Mouse (Mus musculus): ENCODE results near the gene Ptprd. TPM values are rescaled to one million over a fixed set of nuclear protein-coding genes. Genes with fewer than 3 reads are reported as not detected.

The Ptprd gene
- total RNA-seq, 1 experiment, result 1.3 TPM

- no peak overlapping the region for H3K4me3 ChIP-seq (ENCODE audit: insufficient read depth in 1 of 2, low read depth in 1 of 2, low read length in 2 of 2, poor library complexity in 1 of 2, severe bottlenecking in 1 of 2)
- H3K4me1 ChIP-seq (ENCODE audit: control insufficient read depth in 2 of 2, insufficient read depth in 2 of 2, low read length in 2 of 2, poor library complexity in 1 of 2), result no peaks in the 10 kb centered on the region
- no peak overlapping the region for H3K27ac ChIP-seq (ENCODE audit: insufficient read depth, low read depth, low read length, poor library complexity, severe bottlenecking)
- H3K9ac ChIP-seq (ENCODE audit: insufficient read depth, low read depth, low read length, poor library complexity, severe bottlenecking), result no peak overlapping the region
- no peak for DNase-seq (ENCODE audit: low read depth, low spot score)
- TF ChIP-seq MAFK (IDR thresholded peaks at IDR 0.05; ENCODE audit: insufficient read depth, low read depth, low read length), result no peak
- no peak for TF ChIP-seq ZNF384 (IDR thresholded peaks at IDR 0.05; ENCODE audit: low read depth, low read length)
- TF ChIP-seq HCFC1 (IDR thresholded peaks at IDR 0.05; ENCODE audit: borderline replicate concordance, insufficient read depth, low read length), result no peak
- TF ChIP-seq ZC3H11A (IDR thresholded peaks at IDR 0.05; ENCODE audit: borderline replicate concordance, low read depth, low read length), result no peak
- no peak for TF ChIP-seq CHD2 (IDR thresholded peaks at IDR 0.05; ENCODE audit: low read depth, low read length)
- H3K36me3 ChIP-seq (ENCODE audit: control insufficient read depth, insufficient read depth, low read length, poor library complexity, severe bottlenecking), result no peaks in the 10 kb centered on the region
- in situ Hi-C loops (cut with MboI; ENCODE audit: low sequenced_read_pairs in 2 of 2, unreplicated experiment in 2 of 2), result no loop called here
- no peaks in the 10 kb centered on the region for H3K9me3 ChIP-seq (ENCODE audit: control insufficient read depth, insufficient read depth, low read depth, low read length)
Measured at GRCm38 (mm10) chr4:77168866-77169265, 1042.9 kb downstream of the Ptprd start.

GRCm38 (mm10) chr4:77157601-77158000, 1054.2 kb downstream of the Ptprd start:
- H3K9me3 ChIP-seq (ENCODE audit: control insufficient read depth, insufficient read depth, low read depth, low read length), result no peaks in the 10 kb centered on the region
- in situ Hi-C loops (cut with MboI; ENCODE audit: low sequenced_read_pairs in 2 of 2, unreplicated experiment in 2 of 2), result no loop called here
- DNase-seq (ENCODE audit: low read depth, low spot score), result no peak
- H3K36me3 ChIP-seq (ENCODE audit: control insufficient read depth, insufficient read depth, low read length, poor library complexity, severe bottlenecking), result no peaks in the 10 kb centered on the region
- no peak overlapping the region for H3K4me3 ChIP-seq (ENCODE audit: insufficient read depth in 1 of 2, low read depth in 1 of 2, low read length in 2 of 2, poor library complexity in 1 of 2, severe bottlenecking in 1 of 2)
- TF ChIP-seq ZC3H11A (IDR thresholded peaks at IDR 0.05; ENCODE audit: borderline replicate concordance, low read depth, low read length) (no peak), HCFC1 (IDR thresholded peaks at IDR 0.05; ENCODE audit: borderline replicate concordance, insufficient read depth, low read length) (no peak), CHD2 (IDR thresholded peaks at IDR 0.05; ENCODE audit: low read depth, low read length) (no peak), MAFK (IDR thresholded peaks at IDR 0.05; ENCODE audit: insufficient read depth, low read depth, low read length) (no peak), ZNF384 (IDR thresholded peaks at IDR 0.05; ENCODE audit: low read depth, low read length) (no peak)
- no peak overlapping the region for H3K27ac ChIP-seq (ENCODE audit: insufficient read depth, low read depth, low read length, poor library complexity, severe bottlenecking)
- H3K9ac ChIP-seq (ENCODE audit: insufficient read depth, low read depth, low read length, poor library complexity, severe bottlenecking), result no peak overlapping the region
- no peaks in the 10 kb centered on the region for H3K4me1 ChIP-seq (ENCODE audit: control insufficient read depth in 2 of 2, insufficient read depth in 2 of 2, low read length in 2 of 2, poor library complexity in 1 of 2)

- no peak overlapping the region for H3K9ac ChIP-seq (ENCODE audit: insufficient read depth, low read depth, low read length, poor library complexity, severe bottlenecking)
- no peak for DNase-seq (ENCODE audit: low read depth, low spot score)
- no peaks in the 10 kb centered on the region for H3K4me1 ChIP-seq (ENCODE audit: control insufficient read depth in 2 of 2, insufficient read depth in 2 of 2, low read length in 2 of 2, poor library complexity in 1 of 2)
- in situ Hi-C loops (cut with MboI; ENCODE audit: low sequenced_read_pairs in 2 of 2, unreplicated experiment in 2 of 2), result no loop called here
- H3K9me3 ChIP-seq (ENCODE audit: control insufficient read depth, insufficient read depth, low read depth, low read length), result no peaks in the 10 kb centered on the region
- no peaks in the 10 kb centered on the region for H3K36me3 ChIP-seq (ENCODE audit: control insufficient read depth, insufficient read depth, low read length, poor library complexity, severe bottlenecking)
- H3K4me3 ChIP-seq (ENCODE audit: insufficient read depth in 1 of 2, low read depth in 1 of 2, low read length in 2 of 2, poor library complexity in 1 of 2, severe bottlenecking in 1 of 2), result no peak overlapping the region
- TF ChIP-seq CHD2 (IDR thresholded peaks at IDR 0.05; ENCODE audit: low read depth, low read length), result no peak
- no peak for TF ChIP-seq ZNF384 (IDR thresholded peaks at IDR 0.05; ENCODE audit: low read depth, low read length)
- no peak for TF ChIP-seq ZC3H11A (IDR thresholded peaks at IDR 0.05; ENCODE audit: borderline replicate concordance, low read depth, low read length)
- no peak for TF ChIP-seq HCFC1 (IDR thresholded peaks at IDR 0.05; ENCODE audit: borderline replicate concordance, insufficient read depth, low read length)
- TF ChIP-seq MAFK (IDR thresholded peaks at IDR 0.05; ENCODE audit: insufficient read depth, low read depth, low read length), result no peak
- H3K27ac ChIP-seq (ENCODE audit: insufficient read depth, low read depth, low read length, poor library complexity, severe bottlenecking), result no peak overlapping the region
Measured at GRCm38 (mm10) chr4:77155561-77155960, 1056.2 kb downstream of the Ptprd start.

- Histone ChIP-seq H3K36me3 (ENCODE audit: control insufficient read depth, insufficient read depth, low read length, poor library complexity, severe bottlenecking) (no peaks in the 10 kb centered on the region), H3K27ac (ENCODE audit: insufficient read depth, low read depth, low read length, poor library complexity, severe bottlenecking) (no peak overlapping the region), H3K4me3 (ENCODE audit: insufficient read depth in 1 of 2, low read depth in 1 of 2, low read length in 2 of 2, poor library complexity in 1 of 2, severe bottlenecking in 1 of 2) (no peak overlapping the region), H3K9me3 (ENCODE audit: control insufficient read depth, insufficient read depth, low read depth, low read length) (no peaks in the 10 kb centered on the region), H3K4me1 (ENCODE audit: control insufficient read depth in 2 of 2, insufficient read depth in 2 of 2, low read length in 2 of 2, poor library complexity in 1 of 2) (no peaks in the 10 kb centered on the region), H3K9ac (ENCODE audit: insufficient read depth, low read depth, low read length, poor library complexity, severe bottlenecking) (no peak overlapping the region)
- TF ChIP-seq CHD2 (IDR thresholded peaks at IDR 0.05; ENCODE audit: low read depth, low read length) (no peak), HCFC1 (IDR thresholded peaks at IDR 0.05; ENCODE audit: borderline replicate concordance, insufficient read depth, low read length) (no peak), ZNF384 (IDR thresholded peaks at IDR 0.05; ENCODE audit: low read depth, low read length) (no peak), MAFK (IDR thresholded peaks at IDR 0.05; ENCODE audit: insufficient read depth, low read depth, low read length) (no peak)
- in situ Hi-C loops (cut with MboI; ENCODE audit: low sequenced_read_pairs in 2 of 2, unreplicated experiment in 2 of 2), result no loop called here
- DNase-seq (ENCODE audit: low read depth, low spot score), result no peak
Measured at GRCm38 (mm10) chr4:77155037-77155436, 1056.7 kb downstream of the Ptprd start.

- Histone ChIP-seq H3K9me3 (ENCODE audit: control insufficient read depth, insufficient read depth, low read depth, low read length) (no peaks in the 10 kb centered on the region), H3K9ac (ENCODE audit: insufficient read depth, low read depth, low read length, poor library complexity, severe bottlenecking) (no peak overlapping the region), H3K27ac (ENCODE audit: insufficient read depth, low read depth, low read length, poor library complexity, severe bottlenecking) (no peak overlapping the region), H3K36me3 (ENCODE audit: control insufficient read depth, insufficient read depth, low read length, poor library complexity, severe bottlenecking) (no peaks in the 10 kb centered on the region), H3K4me1 (ENCODE audit: control insufficient read depth in 2 of 2, insufficient read depth in 2 of 2, low read length in 2 of 2, poor library complexity in 1 of 2) (no peaks in the 10 kb centered on the region), H3K4me3 (ENCODE audit: insufficient read depth in 1 of 2, low read depth in 1 of 2, low read length in 2 of 2, poor library complexity in 1 of 2, severe bottlenecking in 1 of 2) (no peak overlapping the region)
- no peak for DNase-seq (ENCODE audit: low read depth, low spot score)
- TF ChIP-seq MAFK (IDR thresholded peaks at IDR 0.05; ENCODE audit: insufficient read depth, low read depth, low read length) (no peak), ZC3H11A (IDR thresholded peaks at IDR 0.05; ENCODE audit: borderline replicate concordance, low read depth, low read length) (no peak)
- in situ Hi-C loops (cut with MboI; ENCODE audit: low sequenced_read_pairs in 2 of 2, unreplicated experiment in 2 of 2), result no loop called here
Measured at GRCm38 (mm10) chr4:77124852-77125251, 1086.9 kb downstream of the Ptprd start.
